Mouse (Mus musculus): ENCODE measurements around the gene Cux2. TPM values are rescaled to one million over a fixed set of nuclear protein-coding genes. Genes with fewer than 3 reads are reported as not detected.
A peak's percentile ranks its signal among the peaks of the same experiment; 100 is the strongest.

Cux2 gene
- polyA plus RNA-seq, 1 experiment from 2014 or later: 14.6 TPM

GRCm38 (mm10) chr5:122001311-122001710 lies 48.6 kb downstream of the Cux2 start:
- 0 out of 2 replicates have a peak, but pooled peaks cover under 1% of the 10 kb centered on the region for H3K36me3 ChIP-seq (ENCODE audit: control insufficient read depth, insufficient read depth, low read length)
- H3K4me1 ChIP-seq (replicated peaks; ENCODE audit: control insufficient read depth, insufficient read depth, low read length): 0 out of 2 replicates have a peak, but pooled peaks cover 2% of the 10 kb centered on the region
- no peak overlapping the region for H3K4me3 ChIP-seq (ENCODE audit: low read depth, low read length)
- 90% methylated on average over 9 of the region's 9 CpGs for WGBS
- no peak overlapping the region for H3K4me2 ChIP-seq (ENCODE audit: low read length)
- H3K27ac ChIP-seq (ENCODE audit: low read depth): no peak overlapping the region
- no peak overlapping the region for H3K9ac ChIP-seq (ENCODE audit: low read length)
- H3K27me3 ChIP-seq (replicated peaks; ENCODE audit: control insufficient read depth, insufficient read depth, low read length): no peaks in the 10 kb centered on the region
- DNase-seq (ENCODE audit: low spot score) (no peak), ATAC-seq (replicated peaks; ENCODE audit: low FRiP score, low TSS enrichment, low read depth) (no peak)
- peaks cover 2% of the 10 kb centered on the region; the same call in 1 of the 2 replicates for H3K9me3 ChIP-seq (ENCODE audit: control insufficient read depth, low read length)

- Histone ChIP-seq H3K9ac (ENCODE audit: low read length) (no peak overlapping the region), H3K9me3 (ENCODE audit: control insufficient read depth, low read length) (no peaks in the 10 kb centered on the region), H3K4me3 (ENCODE audit: low read depth, low read length) (no peak overlapping the region), H3K27me3 (replicated peaks; ENCODE audit: control insufficient read depth, insufficient read depth, low read length) (no peaks in the 10 kb centered on the region), H3K4me2 (ENCODE audit: low read length) (no peak overlapping the region), H3K36me3 (ENCODE audit: control insufficient read depth, insufficient read depth, low read length) (no peaks in the 10 kb centered on the region), H3K4me1 (replicated peaks; ENCODE audit: control insufficient read depth, insufficient read depth, low read length) (0 out of 2 replicates have a peak, but pooled peaks cover 2% of the 10 kb centered on the region), H3K27ac (ENCODE audit: low read depth) (no peak overlapping the region)
- 89% methylated on average over 16 of the region's 16 CpGs for WGBS
- ATAC-seq (replicated peaks; ENCODE audit: low FRiP score, low TSS enrichment, low read depth) (no peak), DNase-seq (ENCODE audit: low spot score) (no peak)
Measured at GRCm38 (mm10) chr5:122000381-122000780, 49.5 kb downstream of the Cux2 start.

GRCm38 (mm10) chr5:121998981-121999795 lies 50.7 kb downstream of the Cux2 start:
- Histone ChIP-seq H3K4me1 (replicated peaks; ENCODE audit: control insufficient read depth, insufficient read depth, low read length) (0 out of 2 replicates have a peak, but pooled peaks cover 2% of the 10 kb centered on the region), H3K4me3 (ENCODE audit: low read depth, low read length) (no peak overlapping the region), H3K9ac (ENCODE audit: low read length) (no peak overlapping the region), H3K27me3 (replicated peaks; ENCODE audit: control insufficient read depth, insufficient read depth, low read length) (no peaks in the 10 kb centered on the region), H3K27ac (ENCODE audit: low read depth) (no peak overlapping the region), H3K4me2 (ENCODE audit: low read length) (no peak overlapping the region), H3K36me3 (ENCODE audit: control insufficient read depth, insufficient read depth, low read length) (no peaks in the 10 kb centered on the region), H3K9me3 (ENCODE audit: control insufficient read depth, low read length) (no peaks in the 10 kb centered on the region)
- DNase-seq (ENCODE audit: low spot score) (peak; percentile 81), ATAC-seq (replicated peaks; ENCODE audit: low FRiP score, low TSS enrichment, low read depth) (no peak)
- WGBS: 63% methylated on average over 10 of the region's 10 CpGs

- Histone ChIP-seq H3K9me3 (ENCODE audit: control insufficient read depth, low read length) (no peaks in the 10 kb centered on the region), H3K27ac (ENCODE audit: low read depth) (no peak overlapping the region), H3K27me3 (replicated peaks; ENCODE audit: control insufficient read depth, insufficient read depth, low read length) (no peaks in the 10 kb centered on the region), H3K4me3 (ENCODE audit: low read depth, low read length) (no peak overlapping the region), H3K4me1 (replicated peaks; ENCODE audit: control insufficient read depth, insufficient read depth, low read length) (0 out of 2 replicates have a peak, but pooled peaks cover 2% of the 10 kb centered on the region), H3K36me3 (ENCODE audit: control insufficient read depth, insufficient read depth, low read length) (no peaks in the 10 kb centered on the region), H3K9ac (ENCODE audit: low read length) (no peak overlapping the region), H3K4me2 (ENCODE audit: low read length) (no peak overlapping the region)
- ATAC-seq (replicated peaks; ENCODE audit: low FRiP score, low TSS enrichment, low read depth) (no peak), DNase-seq (ENCODE audit: low spot score) (no peak)
- WGBS: 79% methylated on average over 7 of the region's 7 CpGs
Measured at GRCm38 (mm10) chr5:121998281-121998680, 51.6 kb downstream of the Cux2 start.

- no peak overlapping the region for H3K27ac ChIP-seq (ENCODE audit: low read depth)
- no peaks in the 10 kb centered on the region for H3K9me3 ChIP-seq (ENCODE audit: control insufficient read depth, low read length)
- 71% methylated on average over 6 of the region's 6 CpGs for WGBS
- H3K9ac ChIP-seq (ENCODE audit: low read length): no peak overlapping the region
- no peak overlapping the region for H3K4me3 ChIP-seq (ENCODE audit: low read depth, low read length)
- H3K4me1 ChIP-seq (replicated peaks; ENCODE audit: control insufficient read depth, insufficient read depth, low read length): 0 out of 2 replicates have a peak, but pooled peaks cover 2% of the 10 kb centered on the region
- DNase-seq (ENCODE audit: low spot score) (no peak), ATAC-seq (replicated peaks; ENCODE audit: low FRiP score, low TSS enrichment, low read depth) (no peak)
- H3K4me2 ChIP-seq (ENCODE audit: low read length): no peak overlapping the region
- H3K27me3 ChIP-seq (replicated peaks; ENCODE audit: control insufficient read depth, insufficient read depth, low read length): no peaks in the 10 kb centered on the region
- H3K36me3 ChIP-seq (ENCODE audit: control insufficient read depth, insufficient read depth, low read length): no peaks in the 10 kb centered on the region
Measured at GRCm38 (mm10) chr5:121996701-121997100, 53.2 kb downstream of the Cux2 start.

- no peaks in the 10 kb centered on the region for H3K36me3 ChIP-seq (ENCODE audit: control insufficient read depth, insufficient read depth, low read length)
- 0 out of 2 replicates have a peak, but pooled peaks cover 2% of the 10 kb centered on the region for H3K4me1 ChIP-seq (replicated peaks; ENCODE audit: control insufficient read depth, insufficient read depth, low read length)
- no peak overlapping the region for H3K9ac ChIP-seq (ENCODE audit: low read length)
- H3K27me3 ChIP-seq (replicated peaks; ENCODE audit: control insufficient read depth, insufficient read depth, low read length): no peaks in the 10 kb centered on the region
- no peaks in the 10 kb centered on the region for H3K9me3 ChIP-seq (ENCODE audit: control insufficient read depth, low read length)
- WGBS: 82% methylated on average over 12 of the region's 12 CpGs
- DNase-seq (ENCODE audit: low spot score): no peak
- ATAC-seq (replicated peaks; ENCODE audit: low FRiP score, low TSS enrichment, low read depth): no peak
- H3K4me2 ChIP-seq (ENCODE audit: low read length): no peak overlapping the region
- H3K27ac ChIP-seq (ENCODE audit: low read depth): no peak overlapping the region
- no peak overlapping the region for H3K4me3 ChIP-seq (ENCODE audit: low read depth, low read length)
Measured at GRCm38 (mm10) chr5:121994808-121995207, 55.1 kb downstream of the Cux2 start.

GRCm38 (mm10) chr5:121991914-121992313 lies 58.0 kb downstream of the Cux2 start:
- 0 out of 2 replicates have a peak, but pooled peaks cover 4% of the 10 kb centered on the region for H3K4me1 ChIP-seq (replicated peaks; ENCODE audit: control insufficient read depth, insufficient read depth, low read length)

GRCm38 (mm10) chr5:121985855-121986254 lies 64.0 kb downstream of the Cux2 start:
- H3K27ac ChIP-seq (ENCODE audit: low read depth): peak overlapping the region; percentile 47; the same call in 1 of the 2 replicates
- DNase-seq (ENCODE audit: low spot score) (no peak), ATAC-seq (replicated peaks; ENCODE audit: low FRiP score, low TSS enrichment, low read depth) (peak; percentile 17)
- no peaks in the 10 kb centered on the region for H3K36me3 ChIP-seq (ENCODE audit: control insufficient read depth, insufficient read depth, low read length)
- peaks cover 34% of the 10 kb centered on the region for H3K4me1 ChIP-seq (replicated peaks; ENCODE audit: control insufficient read depth, insufficient read depth, low read length)
- whole genome bisulfite sequencing: 26% methylated on average over 9 of the region's 9 CpGs
- no peaks in the 10 kb centered on the region for H3K9me3 ChIP-seq (ENCODE audit: control insufficient read depth, low read length)
- no peaks in the 10 kb centered on the region for H3K27me3 ChIP-seq (replicated peaks; ENCODE audit: control insufficient read depth, insufficient read depth, low read length)
- H3K4me2 ChIP-seq (ENCODE audit: low read length): no peak overlapping the region
- H3K4me3 ChIP-seq (ENCODE audit: low read depth, low read length): no peak overlapping the region
- H3K9ac ChIP-seq (ENCODE audit: low read length): no peak overlapping the region

More at GRCm38 (mm10) chr5:121991914-121992313, 58.0 kb downstream of the Cux2 start:
- Histone ChIP-seq H3K9ac (ENCODE audit: low read length) (no peak overlapping the region), H3K4me3 (ENCODE audit: low read depth, low read length) (no peak overlapping the region), H3K36me3 (ENCODE audit: control insufficient read depth, insufficient read depth, low read length) (no peaks in the 10 kb centered on the region), H3K4me2 (ENCODE audit: low read length) (no peak overlapping the region), H3K9me3 (ENCODE audit: control insufficient read depth, low read length) (no peaks in the 10 kb centered on the region), H3K27me3 (replicated peaks; ENCODE audit: control insufficient read depth, insufficient read depth, low read length) (no peaks in the 10 kb centered on the region), H3K27ac (ENCODE audit: low read depth) (no peak overlapping the region)
- DNase-seq (ENCODE audit: low spot score): no peak
- WGBS: 31% methylated on average over 6 of the region's 6 CpGs
- ATAC-seq (replicated peaks; ENCODE audit: low FRiP score, low TSS enrichment, low read depth): no peak
